Mouse (Mus musculus) spleen, embryonic (tissue): ENCODE results near the gene Bsg.
"Not testable (repeated sequence)": the region's sequence is repeated elsewhere in the genome, so short reads cannot be mapped to it uniquely, and the experiment has no call there.

Experiments
- CTCF ChIA-PET: fragments of 350-600 bp; sonication (Branson Sonifier 250); formaldehyde crosslinking; loops from one replicate; lab custom pipeline; 2022; lab: Charles Lee

The Bsg gene

GRCm38 (mm10) chr10:79728323-79729249, 24.3 kb downstream of the Bsg start:
- CTCF ChIA-PET, result no interaction called here

- CTCF ChIA-PET, result interaction anchor here (0.7 kb wide), 1 partner anchor 79 kb away, joined by 4 read pairs; no protein-coding TSS in a partner anchor
Measured at GRCm38 (mm10) chr10:79729357-79729965, 25.2 kb downstream of the Bsg start.

- CTCF ChIA-PET, result no interaction called here
Measured at GRCm38 (mm10) chr10:79732500-79732899, 28.2 kb downstream of the Bsg start.

- CTCF ChIA-PET, result no interaction called here
Measured at GRCm38 (mm10) chr10:79733847-79734246, 29.6 kb downstream of the Bsg start.

- CTCF ChIA-PET, result no interaction called here
Measured at GRCm38 (mm10) chr10:79735361-79735760, 31.1 kb downstream of the Bsg start.

- CTCF ChIA-PET, result interaction anchor here (0.9 kb wide), 1 partner anchor 11 kb away, joined by 3 read pairs; no protein-coding TSS in a partner anchor
Measured at GRCm38 (mm10) chr10:79736706-79737105, 32.4 kb downstream of the Bsg start.

- CTCF ChIA-PET, result no interaction called here
Measured at GRCm38 (mm10) chr10:79738259-79738658, 34.0 kb downstream of the Bsg start.

GRCm38 (mm10) chr10:79739234-79739633, 34.9 kb downstream of the Bsg start:
- CTCF ChIA-PET, result no interaction called here

- CTCF ChIA-PET, result interaction anchor here (0.5 to 1.0 kb wide), 2 partner anchors 29 to 48 kb away, joined by 3 to 5 read pairs; no protein-coding TSS in a partner anchor
Measured at GRCm38 (mm10) chr10:79740863-79741262, 36.6 kb downstream of the Bsg start.

- CTCF ChIA-PET, result no interaction called here
Measured at GRCm38 (mm10) chr10:79743161-79743560, 38.9 kb downstream of the Bsg start.

- CTCF ChIA-PET, result no interaction called here
Measured at GRCm38 (mm10) chr10:79743650-79744365, 39.5 kb downstream of the Bsg start.

- CTCF ChIA-PET, result no interaction called here
Measured at GRCm38 (mm10) chr10:79745411-79745810, 41.1 kb downstream of the Bsg start.

GRCm38 (mm10) chr10:79745898-79746773, 41.8 kb downstream of the Bsg start, which contains the start of gene Polrmt:
Polrmt (minus strand) TSS chr10:79746581.
- CTCF ChIA-PET, result interaction anchor here (0.6 to 1.4 kb wide), 2 partner anchors 77 to 208 kb away, joined by 3 to 4 read pairs; partner anchors contain the start of gene Tpgs1

GRCm38 (mm10) chr10:79746774-79747151, 42.5 kb downstream of the Bsg start:
- CTCF ChIA-PET, result interaction anchor here (0.6 to 1.4 kb wide), 2 partner anchors 78 to 207 kb away, joined by 3 to 4 read pairs; partner anchors contain the start of gene Tpgs1

GRCm38 (mm10) chr10:79748496-79748895, 44.2 kb downstream of the Bsg start:
- CTCF ChIA-PET, result no interaction called here

GRCm38 (mm10) chr10:79754856-79755516, 50.7 kb downstream of the Bsg start, which contains the start of gene Fgf22:
Fgf22 (plus strand) TSS chr10:79755076.
- CTCF ChIA-PET, result no interaction called here

GRCm38 (mm10) chr10:79755854-79756253, 51.6 kb downstream of the Bsg start:
- CTCF ChIA-PET, result no interaction called here

GRCm38 (mm10) chr10:79756660-79757059, 52.4 kb downstream of the Bsg start:
- CTCF ChIA-PET, result no interaction called here

- CTCF ChIA-PET, result not testable (repeated sequence)
Measured at GRCm38 (mm10) chr10:79759675-79760074, 55.4 kb downstream of the Bsg start.

GRCm38 (mm10) chr10:79760603-79761143, 56.4 kb downstream of the Bsg start:
- CTCF ChIA-PET, result no interaction called here
